Mouse (Mus musculus): Measurements from ENCODE around the gene Heatr9. TPM values are rescaled to one million over a fixed set of nuclear protein-coding genes. Genes with fewer than 3 reads are reported as not detected.
"Not testable (repeated sequence)": the region's sequence is repeated elsewhere in the genome, so short reads cannot be mapped to it uniquely, and the experiment has no call there.

Gene Heatr9
- polyA plus RNA-seq, 1 experiment from 2014 or later, result not detected

- H3K4me1 ChIP-seq; H3K9me3 ChIP-seq (replicated peaks); H3K4me3 ChIP-seq; ATAC-seq (ENCODE audit: low FRiP score); H3K36me3 ChIP-seq; H3K27me3 ChIP-seq; H3K9ac ChIP-seq; H3K27ac ChIP-seq; H3K4me2 ChIP-seq (replicated peaks): not testable (repeated sequence)
- WGBS, result 89% methylated on average over 6 of the region's 7 CpGs
Observed at GRCm38 (mm10) chr11:83551037-83551436, 29.1 kb upstream of the Heatr9 start.

- Histone ChIP-seq H3K27ac (no peak overlapping the region), H3K27me3 (no peaks in the 10 kb centered on the region), H3K4me3 (no peak overlapping the region), H3K4me2 (replicated peaks) (no peak overlapping the region), H3K36me3 (no peaks in the 10 kb centered on the region), H3K9ac (no peak overlapping the region), H3K4me1 (no peaks in the 10 kb centered on the region), H3K9me3 (replicated peaks) (no peaks in the 10 kb centered on the region)
- no peak for ATAC-seq (ENCODE audit: low FRiP score)
- 94% methylated on average over 5 of the region's 5 CpGs for WGBS
Observed at GRCm38 (mm10) chr11:83550186-83550632, 28.2 kb upstream of the Heatr9 start.

GRCm38 (mm10) chr11:83544214-83544613 lies 22.2 kb upstream of the Heatr9 start:
- no peak overlapping the region for H3K9ac ChIP-seq

GRCm38 (mm10) chr11:83541415-83541814 lies 19.4 kb upstream of the Heatr9 start:
- H3K9me3 ChIP-seq (replicated peaks), result no peaks in the 10 kb centered on the region
- WGBS, result 90% methylated on average over 3 of the region's 3 CpGs
- no peak overlapping the region for H3K4me2 ChIP-seq (replicated peaks)
- H3K9ac ChIP-seq, result no peak overlapping the region
- no peak overlapping the region for H3K4me3 ChIP-seq
- no peaks in the 10 kb centered on the region for H3K36me3 ChIP-seq
- H3K27ac ChIP-seq, result no peak overlapping the region
- ATAC-seq (ENCODE audit: low FRiP score), result no peak
- H3K4me1 ChIP-seq, result no peaks in the 10 kb centered on the region
- H3K27me3 ChIP-seq, result no peaks in the 10 kb centered on the region

More at GRCm38 (mm10) chr11:83544214-83544613, 22.2 kb upstream of the Heatr9 start:
- no peaks in the 10 kb centered on the region for H3K9me3 ChIP-seq (replicated peaks)
- no peak overlapping the region for H3K27ac ChIP-seq
- ATAC-seq (ENCODE audit: low FRiP score), result no peak
- H3K4me3 ChIP-seq, result no peak overlapping the region
- H3K4me2 ChIP-seq (replicated peaks), result no peak overlapping the region
- WGBS, result 70% methylated on average over 3 of the region's 3 CpGs
- H3K4me1 ChIP-seq, result no peaks in the 10 kb centered on the region
- H3K36me3 ChIP-seq, result no peaks in the 10 kb centered on the region
- no peaks in the 10 kb centered on the region for H3K27me3 ChIP-seq

- H3K9me3 ChIP-seq (replicated peaks), result no peaks in the 10 kb centered on the region
- 83% methylated on average over 2 of the region's 2 CpGs for WGBS
- no peak overlapping the region for H3K9ac ChIP-seq
- no peak overlapping the region for H3K4me3 ChIP-seq
- H3K4me1 ChIP-seq, result no peaks in the 10 kb centered on the region
- H3K36me3 ChIP-seq, result no peaks in the 10 kb centered on the region
- H3K27me3 ChIP-seq, result no peaks in the 10 kb centered on the region
- H3K4me2 ChIP-seq (replicated peaks), result no peak overlapping the region
- ATAC-seq (ENCODE audit: low FRiP score), result no peak
- no peak overlapping the region for H3K27ac ChIP-seq
Observed at GRCm38 (mm10) chr11:83540931-83541330, 19.0 kb upstream of the Heatr9 start.

GRCm38 (mm10) chr11:83538705-83539314 lies 16.8 kb upstream of the Heatr9 start:
- no peaks in the 10 kb centered on the region for H3K9me3 ChIP-seq (replicated peaks)
- no peak overlapping the region for H3K9ac ChIP-seq
- peaks cover 9% of the 10 kb centered on the region; the same call in 1 of the 2 replicates for H3K4me1 ChIP-seq
- no peak overlapping the region for H3K4me2 ChIP-seq (replicated peaks)
- H3K36me3 ChIP-seq, result no peaks in the 10 kb centered on the region
- H3K4me3 ChIP-seq, result no peak overlapping the region
- no peak for ATAC-seq (ENCODE audit: low FRiP score)
- 86% methylated on average over 3 of the region's 3 CpGs for WGBS
- no peaks in the 10 kb centered on the region for H3K27me3 ChIP-seq
- no peak overlapping the region for H3K27ac ChIP-seq

GRCm38 (mm10) chr11:83536831-83537230 lies 14.9 kb upstream of the Heatr9 start:
- peaks cover 9% of the 10 kb centered on the region; the same call in 1 of the 2 replicates for H3K4me1 ChIP-seq
- H3K27ac ChIP-seq, result no peak overlapping the region
- ATAC-seq (ENCODE audit: low FRiP score), result no peak
- H3K9me3 ChIP-seq (replicated peaks), result no peaks in the 10 kb centered on the region
- no peaks in the 10 kb centered on the region for H3K36me3 ChIP-seq
- no peak overlapping the region for H3K9ac ChIP-seq
- WGBS, result 84% methylated on average over 3 of the region's 3 CpGs
- H3K4me2 ChIP-seq (replicated peaks), result no peak overlapping the region
- no peak overlapping the region for H3K4me3 ChIP-seq
- H3K27me3 ChIP-seq, result no peaks in the 10 kb centered on the region

- Histone ChIP-seq H3K4me2 (replicated peaks) (no peak overlapping the region), H3K36me3 (no peaks in the 10 kb centered on the region), H3K9me3 (replicated peaks) (no peaks in the 10 kb centered on the region), H3K4me1 (peaks cover 9% of the 10 kb centered on the region; the same call in 1 of the 2 replicates), H3K27ac (no peak overlapping the region; the same call in 1 of the 2 replicates), H3K4me3 (no peak overlapping the region), H3K9ac (no peak overlapping the region), H3K27me3 (no peaks in the 10 kb centered on the region)
- ATAC-seq (ENCODE audit: low FRiP score), result no peak
- 52% methylated on average over 13 of the region's 13 CpGs for WGBS
Observed at GRCm38 (mm10) chr11:83534609-83535423, 12.8 kb upstream of the Heatr9 start.

GRCm38 (mm10) chr11:83534143-83534542 lies 12.2 kb upstream of the Heatr9 start:
- Histone ChIP-seq H3K36me3 (no peaks in the 10 kb centered on the region), H3K27ac (no peak overlapping the region), H3K9me3 (replicated peaks) (no peaks in the 10 kb centered on the region), H3K4me2 (replicated peaks) (no peak overlapping the region), H3K27me3 (no peaks in the 10 kb centered on the region), H3K4me3 (no peak overlapping the region), H3K9ac (no peak overlapping the region), H3K4me1 (peaks cover 9% of the 10 kb centered on the region; the same call in 1 of the 2 replicates)
- WGBS, result 84% methylated on average over 8 of the region's 8 CpGs
- ATAC-seq (ENCODE audit: low FRiP score), result no peak

- H3K4me2 ChIP-seq (replicated peaks), result no peak overlapping the region
- H3K36me3 ChIP-seq, result no peaks in the 10 kb centered on the region
- H3K9ac ChIP-seq, result no peak overlapping the region
- peaks cover 9% of the 10 kb centered on the region; the same call in 1 of the 2 replicates for H3K4me1 ChIP-seq
- H3K27me3 ChIP-seq, result no peaks in the 10 kb centered on the region
- H3K27ac ChIP-seq, result no peak overlapping the region
- no peaks in the 10 kb centered on the region for H3K9me3 ChIP-seq (replicated peaks)
- no peak for ATAC-seq (ENCODE audit: low FRiP score)
- no peak overlapping the region for H3K4me3 ChIP-seq
- 86% methylated on average over 1 of the region's 1 CpGs for WGBS
Observed at GRCm38 (mm10) chr11:83533192-83533591, 11.2 kb upstream of the Heatr9 start.

GRCm38 (mm10) chr11:83530360-83530759 lies 8.4 kb upstream of the Heatr9 start, which contains the start of gene Ccl5:
TSS of gene Ccl5 (minus strand) at chr11:83530518.
- Histone ChIP-seq H3K36me3 (no peaks in the 10 kb centered on the region), H3K4me2 (replicated peaks) (no peak within 1 kb of the TSS), H3K9ac (no peak within 1 kb of the TSS), H3K27ac (no peak within 1 kb of the TSS), H3K27me3 (no peaks in the 10 kb centered on the region), H3K4me1 (peaks cover 9% of the 10 kb centered on the region; the same call in 1 of the 2 replicates), H3K9me3 (replicated peaks) (no peaks in the 10 kb centered on the region), H3K4me3 (no peak within 1 kb of the TSS)
- WGBS, result 84% methylated on average over 5 of the region's 5 CpGs
- ATAC-seq (ENCODE audit: low FRiP score), result no peak

GRCm38 (mm10) chr11:83529024-83529423 lies 7.0 kb upstream of the Heatr9 start:
- Histone ChIP-seq H3K4me3 (no peak overlapping the region), H3K4me2 (replicated peaks) (no peak overlapping the region), H3K27ac (no peak overlapping the region), H3K4me1 (no peaks in the 10 kb centered on the region), H3K9ac (no peak overlapping the region), H3K36me3 (no peaks in the 10 kb centered on the region), H3K27me3 (no peaks in the 10 kb centered on the region), H3K9me3 (replicated peaks) (no peaks in the 10 kb centered on the region)
- ATAC-seq (ENCODE audit: low FRiP score), result no peak
- 67% methylated on average over 12 of the region's 12 CpGs for WGBS

All from hindbrain, embryonic 12.5 days (tissue).